Mouse (Mus musculus) natural killer cell, adult 2 months (primary cell): ENCODE data around the gene Ciao2a.

Experiments used
- DNase-seq, 2 experiments: peaks; one replicate each; pipeline ENCODE4 v3.0.0; 2022; ENCODE audit warnings: low spot score in 2 of 2

Ciao2a gene

GRCm38 (mm10) chr9:66120106-66120505, 6.3 kb upstream of the Ciao2a start:
- DNase-seq: no peak

- no peak for DNase-seq
Measured at GRCm38 (mm10) chr9:66120945-66121344, 5.5 kb upstream of the Ciao2a start.

- no peak for DNase-seq
Measured at GRCm38 (mm10) chr9:66121421-66121820, 5.0 kb upstream of the Ciao2a start.

DNA sequence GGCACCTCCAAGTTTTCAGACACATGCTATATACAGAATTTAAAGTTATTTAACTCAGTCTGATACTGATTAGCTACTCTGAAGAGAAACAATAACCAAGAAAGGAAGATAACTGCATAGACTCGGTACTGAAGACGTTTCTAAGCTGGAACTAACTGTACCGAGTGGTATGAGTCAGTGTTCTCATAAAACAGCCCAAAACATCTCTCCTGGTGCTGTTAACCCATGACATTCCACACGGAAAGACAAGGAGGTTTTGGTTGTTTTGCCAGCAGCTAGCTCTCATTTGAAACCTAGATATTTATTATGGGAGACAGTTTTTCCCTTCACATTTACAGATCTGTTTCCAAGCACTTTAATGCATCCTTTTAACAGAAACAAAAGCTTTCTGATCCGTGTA, 2.8 kb upstream of the Ciao2a start:
- DNase-seq: no peak

GRCm38 (mm10) chr9:66124111-66124531, 2.3 kb upstream of the Ciao2a start:
- DNase-seq: no peak

DNA sequence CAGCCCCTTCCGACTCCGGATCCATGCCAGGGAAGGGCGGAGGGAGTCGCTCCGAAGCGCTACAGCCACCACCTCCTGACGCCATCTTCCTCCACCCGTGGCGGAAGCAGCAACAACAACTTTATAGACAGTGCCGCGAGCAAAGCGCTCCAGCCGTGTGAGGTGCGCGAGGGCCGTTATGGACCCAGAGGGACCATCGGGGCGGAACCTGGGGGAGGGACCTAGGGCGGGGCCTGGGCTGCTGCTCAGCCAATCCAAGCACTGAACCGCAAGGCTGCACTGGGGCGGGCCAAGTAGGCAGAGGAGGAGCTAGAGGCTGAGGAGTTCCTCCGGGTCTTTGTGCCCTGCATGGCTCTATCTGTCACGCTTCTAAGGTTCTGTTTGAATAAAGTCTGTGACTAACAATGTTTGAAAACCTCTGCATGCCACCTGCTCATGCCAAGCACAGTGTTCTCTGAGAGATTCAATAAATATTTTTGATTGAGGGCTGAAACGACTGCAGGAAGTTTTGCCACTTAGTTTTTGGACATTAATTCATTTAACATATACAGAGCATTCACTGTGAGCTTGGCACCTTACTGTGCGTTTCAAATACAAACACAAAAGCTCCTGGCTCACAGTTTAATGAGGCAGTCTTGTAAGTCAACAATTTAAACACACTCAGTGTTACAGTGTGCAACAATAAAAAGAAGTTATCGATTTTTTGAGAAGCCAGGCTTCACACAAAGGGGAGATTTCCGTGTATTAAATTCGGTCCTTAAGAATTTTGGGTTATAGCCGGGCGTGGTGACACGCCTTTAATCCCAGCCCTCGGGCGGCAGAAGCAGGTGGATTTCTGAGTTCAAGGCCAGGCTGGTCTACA, 1.5 kb upstream of the Ciao2a start:
- DNase-seq: peak; percentile 98 to 99

GRCm38 (mm10) chr9:66125543-66126455, 612 bp upstream of the Ciao2a start:
- DNase-seq: no peak

DNA sequence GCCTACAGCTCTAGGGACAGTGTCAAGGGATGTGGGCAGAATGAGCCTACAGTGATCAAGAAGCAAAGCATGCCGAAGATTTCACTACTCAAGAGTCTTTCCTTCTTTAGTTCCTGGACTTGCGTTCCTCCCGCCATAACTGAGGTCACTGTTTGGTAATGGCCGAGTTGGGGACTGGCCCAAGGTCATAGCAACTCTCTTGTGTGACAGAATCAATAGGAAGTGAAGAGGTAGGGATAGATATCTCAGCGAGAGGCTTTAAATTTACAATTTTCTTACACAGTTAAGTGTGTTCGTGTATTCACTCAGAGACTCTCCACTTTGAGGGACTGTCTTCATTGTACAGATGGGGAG, 759 bp downstream of the Ciao2a start:
- DNase-seq: no peak

GRCm38 (mm10) chr9:66127884-66128283, 1.5 kb downstream of the Ciao2a start:
- no peak for DNase-seq

DNA sequence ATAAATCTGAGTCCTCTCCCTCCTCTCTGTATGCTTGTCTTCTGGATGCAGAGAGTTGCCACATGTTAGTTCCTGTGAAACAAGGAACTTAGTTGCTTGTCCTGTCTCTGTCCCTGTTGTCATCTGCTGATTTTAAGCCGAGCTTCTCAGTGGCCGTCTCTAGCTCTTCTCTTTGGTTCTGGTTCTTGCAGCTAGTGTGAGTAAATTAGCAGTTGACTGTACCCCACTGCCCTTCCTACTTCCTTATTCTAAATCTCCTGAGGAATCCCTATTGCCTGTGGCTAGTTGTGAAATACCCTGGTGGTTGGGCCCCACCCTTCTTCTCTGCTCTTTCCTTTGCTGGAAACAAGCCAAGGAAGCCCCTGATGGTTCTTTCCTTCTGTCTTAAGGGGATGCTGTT, 5.1 kb downstream of the Ciao2a start:
- no peak for DNase-seq

GRCm38 (mm10) chr9:66135967-66136366, 9.6 kb downstream of the Ciao2a start:
- DNase-seq: peak; percentile 39 to 41

DNA sequence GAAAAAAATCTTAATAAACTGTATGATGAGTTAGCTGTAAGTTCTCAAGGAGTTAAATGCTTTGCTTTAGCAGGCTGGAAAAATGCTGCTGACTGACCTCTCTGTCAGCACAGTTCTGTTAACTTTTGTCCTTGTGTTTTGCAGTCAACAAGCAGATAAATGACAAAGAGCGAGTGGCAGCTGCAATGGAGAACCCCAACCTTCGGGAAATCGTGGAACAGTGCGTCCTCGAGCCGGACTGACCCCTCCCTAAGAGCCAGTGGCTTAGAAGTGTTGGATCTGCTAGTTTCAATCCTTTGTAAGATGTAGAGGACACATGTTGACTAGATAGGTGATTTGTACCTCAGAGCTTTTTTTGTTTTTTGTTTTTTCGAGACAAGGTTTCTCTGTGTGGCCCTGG, 11.8 kb downstream of the Ciao2a start:
- DNase-seq: no peak

- DNase-seq: no peak
Measured at GRCm38 (mm10) chr9:66142265-66142664, 15.9 kb downstream of the Ciao2a start.

GRCm38 (mm10) chr9:66144248-66144647, 17.8 kb downstream of the Ciao2a start:
- peak; percentile 64 to 71 for DNase-seq

DNA sequence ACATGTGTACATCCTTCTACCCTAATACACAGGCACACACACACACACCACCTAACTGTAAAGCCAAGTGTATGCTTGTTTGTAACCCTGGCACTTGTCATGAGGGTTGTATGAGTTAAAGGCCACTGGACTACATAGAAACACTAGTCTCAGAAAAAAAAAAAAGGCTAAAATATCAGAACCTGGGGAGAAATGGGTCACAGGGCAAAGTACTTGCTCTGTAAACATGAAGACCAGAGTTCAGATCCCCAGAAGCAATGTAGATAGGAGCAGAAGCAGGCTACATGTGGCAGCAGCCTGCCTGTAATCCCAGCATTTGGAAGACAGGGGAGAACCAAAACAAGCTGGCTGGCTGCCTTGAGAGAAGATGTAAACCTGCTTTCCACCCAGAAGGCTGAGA, 19.7 kb downstream of the Ciao2a start:
- no peak for DNase-seq

- DNase-seq: no peak
Measured at GRCm38 (mm10) chr9:66152011-66152410, 25.6 kb downstream of the Ciao2a start.

DNA sequence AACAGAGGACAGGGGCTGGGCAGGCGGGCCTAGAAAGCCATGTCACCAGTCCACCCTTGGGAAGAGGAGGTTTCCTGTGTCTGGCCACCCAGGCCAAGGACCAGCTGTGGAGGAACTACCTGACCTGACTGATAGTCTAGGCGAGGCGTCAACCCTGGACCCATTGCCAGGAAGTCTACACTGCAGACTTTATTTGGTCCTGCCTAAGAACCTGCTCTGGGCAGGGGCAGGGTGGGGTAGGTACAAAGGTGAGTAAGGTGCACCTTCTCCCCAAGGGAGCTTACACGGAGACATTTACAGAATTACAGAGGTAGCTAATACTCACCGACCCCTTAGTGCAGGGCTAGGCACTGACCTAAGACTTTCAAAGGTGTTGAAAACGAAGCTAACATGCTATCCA, 27.2 kb downstream of the Ciao2a start:
- no peak for DNase-seq

DNA sequence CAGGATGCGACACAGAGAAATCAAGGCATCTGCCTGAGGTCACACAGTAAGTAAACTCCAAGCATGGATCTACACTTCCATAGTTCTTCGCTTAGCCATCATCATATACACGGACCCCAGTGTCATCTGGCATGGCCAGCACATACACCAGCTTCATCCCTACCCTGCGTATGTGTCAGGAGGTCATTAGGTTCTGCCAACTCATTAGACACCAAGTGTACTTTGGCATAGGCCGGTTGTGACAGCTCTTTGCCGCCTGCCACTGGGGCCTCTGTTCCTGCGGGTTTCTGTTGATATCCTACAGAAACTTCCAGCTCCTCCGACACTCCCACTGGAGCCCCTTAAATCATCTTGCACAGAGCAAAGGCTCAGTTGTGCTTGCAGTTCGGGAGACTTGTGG, 27.6 kb downstream of the Ciao2a start:
- no peak for DNase-seq

DNA sequence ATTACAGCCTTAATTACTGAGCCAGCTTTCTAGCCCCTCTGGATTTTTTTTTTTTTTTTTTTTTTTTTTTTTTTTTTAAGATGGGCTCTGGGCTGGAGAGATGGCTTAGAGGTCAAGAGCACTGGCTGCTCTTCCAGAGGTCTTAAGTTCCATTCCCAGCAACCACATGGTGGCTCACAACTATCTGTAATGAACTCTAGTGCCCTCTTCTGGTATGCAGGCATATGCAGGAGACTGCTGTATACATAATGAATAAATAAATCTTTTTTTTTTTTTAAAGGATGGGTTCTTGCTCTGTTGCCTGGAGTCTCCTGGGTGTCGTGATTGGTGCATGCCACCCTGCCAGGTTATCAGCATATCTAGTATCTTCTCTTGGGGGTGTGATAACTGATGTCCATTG, 29.1 kb downstream of the Ciao2a start:
- no peak for DNase-seq

DNA sequence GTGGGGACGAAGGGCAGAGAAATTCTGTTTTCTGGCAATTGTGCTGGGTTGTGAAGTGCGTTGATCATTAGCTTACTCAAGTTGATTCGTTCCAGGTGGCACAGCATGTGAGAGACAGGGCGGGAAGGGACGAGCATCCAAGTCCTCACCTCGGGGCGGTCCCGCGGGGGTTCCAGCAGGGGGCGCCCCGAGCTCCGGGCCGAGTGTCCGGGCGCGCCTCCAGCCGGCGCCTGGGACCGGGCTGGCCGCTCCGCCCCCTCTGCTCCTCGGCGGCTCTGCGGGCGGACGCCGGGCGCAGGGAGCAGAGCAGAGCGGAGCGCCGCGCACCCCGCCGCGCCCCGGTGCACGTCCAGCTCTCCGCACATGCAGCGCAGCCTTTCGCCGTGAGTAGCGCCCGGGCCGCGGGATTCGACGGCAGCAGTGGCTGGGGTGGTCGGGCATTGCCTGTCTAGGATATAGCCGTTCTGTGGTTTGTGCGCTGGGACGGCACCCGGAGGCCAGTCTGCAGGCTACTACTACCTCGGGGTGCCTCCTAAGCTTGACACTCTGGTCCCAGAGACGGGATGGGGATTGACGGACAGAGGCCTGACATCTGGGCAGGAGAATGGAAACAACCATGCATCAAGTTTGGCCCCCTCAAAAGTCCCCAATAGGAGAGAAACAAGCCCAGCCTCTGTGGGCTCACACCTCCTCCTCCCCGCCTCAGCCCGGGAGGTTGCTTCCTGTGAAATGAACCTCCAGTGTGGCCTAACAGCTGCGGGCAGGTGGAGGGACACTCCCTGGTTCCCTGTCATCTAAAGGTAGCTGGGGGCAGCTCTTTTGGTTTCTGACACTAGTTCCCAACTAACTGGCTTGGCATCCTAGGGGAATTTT, 31.8 kb downstream of the Ciao2a start, which contains the start of gene Dapk2:
Gene Dapk2, plus strand, starts transcription at position 266 of the 873 bp plus-strand sequence.
- DNase-seq: peak; percentile 74 to 78

DNA sequence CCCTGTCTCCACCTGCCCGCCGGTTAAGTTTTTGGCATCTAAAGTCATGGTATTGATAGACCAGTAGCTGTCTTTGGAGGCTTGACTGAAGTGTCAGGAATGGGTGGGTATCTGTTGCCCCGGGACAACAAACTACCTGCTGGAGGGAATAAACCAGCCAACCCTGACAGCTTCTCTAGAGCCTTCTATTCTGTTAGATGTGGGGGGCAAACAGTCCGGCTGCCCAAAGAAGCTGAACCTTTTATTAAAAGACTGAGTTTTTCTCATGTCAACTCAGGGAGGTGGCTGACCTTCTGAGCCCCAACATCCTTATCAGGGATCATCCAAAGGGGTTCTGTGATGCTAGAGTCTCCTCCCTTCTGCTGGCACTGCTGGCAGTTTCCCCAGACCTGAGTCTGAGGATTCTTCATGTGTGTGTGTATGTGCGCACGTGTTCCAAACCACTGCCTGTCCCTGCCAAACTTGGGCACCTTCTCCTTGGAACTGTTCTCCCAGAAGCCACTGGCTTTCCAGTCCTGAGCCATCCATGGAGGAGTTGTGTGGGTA, 32.5 kb downstream of the Ciao2a start:
- no peak for DNase-seq
